Mouse (Mus musculus) lung, postnatal 0 days (tissue): Measurements from ENCODE around the gene Sp8.

Source experiments
- CTCF ChIP-seq: IDR thresholded peaks from 2 replicates; pipeline ENCODE4 v1.5.1; 2016; ENCODE audit warnings: antibody characterized with exemption, mild to moderate bottlenecking
- EP300 ChIP-seq: IDR thresholded peaks from 2 replicates; pipeline ENCODE4 v1.6.1; 2016; ENCODE audit warnings: antibody characterized with exemption, mild to moderate bottlenecking, control low read depth

DNA sequence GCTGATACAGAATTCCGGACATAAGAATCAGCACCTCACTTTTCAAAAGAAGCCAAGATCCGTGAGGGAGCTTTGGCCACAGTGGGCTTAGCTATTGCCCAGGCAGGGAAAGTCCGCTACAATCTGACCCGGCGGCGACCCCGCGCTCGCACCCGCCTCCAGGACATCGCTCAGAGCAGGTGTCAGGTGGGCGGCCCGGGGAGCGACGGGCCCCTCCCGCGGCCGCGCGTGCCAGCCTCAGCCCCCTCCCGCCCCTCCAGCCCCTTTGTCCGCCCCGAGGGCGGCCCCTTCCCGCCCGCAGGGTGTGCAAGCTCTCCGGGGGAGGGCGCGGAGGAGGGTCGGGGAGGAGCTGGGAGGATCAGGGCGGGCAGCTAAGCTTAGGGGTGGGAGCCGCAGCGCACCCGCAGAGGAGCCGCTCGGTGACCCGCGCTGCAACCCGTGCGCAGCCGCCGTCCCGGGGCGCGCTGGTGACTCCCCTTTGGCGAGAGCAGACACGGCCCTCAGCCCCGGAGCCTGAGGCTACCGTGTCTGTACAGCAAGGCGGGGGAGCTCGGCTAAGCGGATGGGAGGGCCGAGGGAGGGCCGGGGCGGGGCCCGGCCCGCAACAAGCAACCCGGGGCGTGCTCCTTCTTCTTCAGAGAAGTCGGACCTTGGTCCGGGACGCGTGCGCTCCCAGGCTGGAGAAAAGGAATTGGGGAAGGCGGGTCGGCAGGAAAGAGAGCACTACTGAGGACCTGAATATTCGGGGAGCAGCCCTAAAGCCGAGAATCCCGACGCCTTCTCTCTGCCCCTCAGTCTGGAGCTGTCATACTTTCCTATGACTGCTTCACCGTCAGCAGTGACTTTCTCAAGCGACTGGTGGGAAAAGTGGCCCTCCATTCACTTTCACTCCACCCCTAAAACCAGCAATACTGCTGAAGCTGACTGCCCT is 9.5 kb upstream of the Sp8 start:
- TF ChIP-seq CTCF, result no peak
- no peak for TF ChIP-seq EP300
